Mouse (Mus musculus) skeletal muscle tissue, adult 2 months (tissue): ENCODE measurements at regions not wholly inside any gene's neighbourhood (a gene's known extent, or its start where the extent isn't known, plus 50 kb on each side); places are given as distances from the start of the nearest gene placed in this dataset.

ENCODE experiments used
- DNase-seq: peaks from one replicate; pipeline ENCODE4 v3.0.0-alpha.2; 2012; ENCODE audit warnings: low read depth, low spot score

DNA sequence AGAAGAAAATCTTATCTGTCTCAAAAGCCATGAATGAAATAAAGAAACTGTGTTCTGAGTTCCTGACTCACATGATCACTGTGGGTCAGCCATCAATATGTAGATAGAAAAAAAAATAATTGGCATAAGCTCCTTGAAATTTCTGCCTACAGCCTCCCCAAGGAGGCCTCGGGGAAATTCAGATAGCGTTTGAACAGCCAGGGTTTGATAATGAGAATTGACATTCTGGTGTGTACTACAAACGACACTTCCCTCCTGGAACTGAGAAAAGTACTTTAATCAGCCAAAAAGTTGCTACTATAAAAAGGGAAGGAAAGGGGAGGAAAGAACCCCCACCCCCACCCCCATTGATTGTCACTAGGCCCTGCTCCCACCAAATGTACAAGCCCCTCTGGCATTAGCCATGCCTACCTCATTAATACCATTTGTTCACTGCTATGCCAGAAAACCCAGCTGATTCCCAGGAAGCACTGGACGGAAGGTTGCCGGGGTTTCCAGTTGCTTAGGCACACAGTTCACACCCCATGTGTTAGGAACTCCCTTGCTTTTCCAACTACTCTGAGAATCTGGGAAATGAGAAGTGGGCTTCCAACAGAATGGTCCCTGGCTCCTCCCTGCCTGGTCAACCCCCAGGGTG is 78.4 kb upstream of the Klf7 start:
- DNase-seq = no peak

GRCm38 (mm10) chr1:64198781-64199180 is 76.7 kb upstream of the Klf7 start:
- DNase-seq = no peak

GRCm38 (mm10) chr1:64198322-64198721 is 76.2 kb upstream of the Klf7 start:
- no peak for DNase-seq

DNA sequence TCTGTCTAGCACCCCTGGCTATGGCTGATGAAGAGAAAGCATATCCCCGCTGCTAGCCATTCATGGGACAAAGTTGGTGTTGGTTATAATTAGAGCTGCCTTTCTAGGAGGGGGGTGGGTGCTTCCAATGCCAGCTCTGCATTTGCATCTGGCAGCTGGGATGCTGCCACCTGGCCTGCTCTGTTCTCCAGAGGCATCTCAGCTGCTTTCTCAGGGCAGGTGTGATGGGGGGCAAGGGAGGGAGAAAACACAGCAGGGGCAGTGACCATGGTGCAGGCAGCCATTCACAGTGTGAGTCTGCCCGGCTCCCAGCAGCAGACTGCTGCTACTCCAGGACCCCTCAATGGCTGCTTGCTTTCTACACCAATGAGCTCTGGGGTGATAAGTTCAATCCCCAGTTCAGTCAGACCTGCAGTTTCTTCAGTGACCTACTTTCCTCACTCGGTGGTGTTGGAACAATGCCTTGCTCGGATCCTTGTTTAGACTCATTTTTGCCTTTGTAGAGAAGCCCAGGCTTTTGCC is 73.9 kb upstream of the Klf7 start:
- DNase-seq = peak; percentile 36

DNA sequence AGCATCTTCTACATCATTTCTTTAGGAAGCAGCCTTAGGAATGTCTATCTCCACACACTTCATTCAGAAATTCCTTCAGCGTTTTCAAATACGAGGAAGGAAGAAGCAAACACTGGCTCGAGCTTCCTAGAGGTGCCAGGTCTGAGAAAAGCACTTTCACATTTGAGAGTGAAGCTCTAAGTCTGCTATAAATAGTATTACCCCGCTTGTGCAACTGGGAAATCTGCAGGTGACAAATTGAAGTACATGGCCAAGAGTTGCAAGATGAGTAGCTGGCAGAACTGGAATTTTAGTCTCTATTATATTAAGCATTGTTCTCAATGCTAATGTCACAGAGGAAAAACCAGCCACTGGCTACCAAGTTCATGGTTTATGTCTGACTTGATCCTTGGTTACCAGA is 73.2 kb upstream of the Klf7 start:
- DNase-seq = peak; percentile 23

- DNase-seq = no peak
Observed at GRCm38 (mm10) chr1:64193150-64193838, 71.2 kb upstream of the Klf7 start.

DNA sequence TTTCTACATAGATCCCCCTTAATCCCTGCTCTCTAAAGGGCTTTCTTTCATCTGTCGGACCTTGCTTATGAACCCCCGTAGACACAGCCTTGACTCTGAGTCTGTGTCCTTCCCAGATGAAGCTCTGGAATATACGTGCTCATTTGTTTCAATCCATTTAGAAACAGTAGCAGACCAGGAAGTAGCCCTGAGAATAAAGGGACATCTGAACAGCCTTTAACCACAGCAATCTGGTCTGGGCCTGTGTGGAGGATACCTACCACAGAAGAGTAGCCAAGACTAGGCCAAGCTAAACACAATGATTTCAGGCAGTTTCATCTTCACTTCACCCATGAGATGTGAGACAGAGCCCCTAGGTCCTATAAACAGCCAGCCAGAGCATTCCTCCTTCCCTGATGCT is 70.7 kb upstream of the Klf7 start:
- DNase-seq = no peak

DNA sequence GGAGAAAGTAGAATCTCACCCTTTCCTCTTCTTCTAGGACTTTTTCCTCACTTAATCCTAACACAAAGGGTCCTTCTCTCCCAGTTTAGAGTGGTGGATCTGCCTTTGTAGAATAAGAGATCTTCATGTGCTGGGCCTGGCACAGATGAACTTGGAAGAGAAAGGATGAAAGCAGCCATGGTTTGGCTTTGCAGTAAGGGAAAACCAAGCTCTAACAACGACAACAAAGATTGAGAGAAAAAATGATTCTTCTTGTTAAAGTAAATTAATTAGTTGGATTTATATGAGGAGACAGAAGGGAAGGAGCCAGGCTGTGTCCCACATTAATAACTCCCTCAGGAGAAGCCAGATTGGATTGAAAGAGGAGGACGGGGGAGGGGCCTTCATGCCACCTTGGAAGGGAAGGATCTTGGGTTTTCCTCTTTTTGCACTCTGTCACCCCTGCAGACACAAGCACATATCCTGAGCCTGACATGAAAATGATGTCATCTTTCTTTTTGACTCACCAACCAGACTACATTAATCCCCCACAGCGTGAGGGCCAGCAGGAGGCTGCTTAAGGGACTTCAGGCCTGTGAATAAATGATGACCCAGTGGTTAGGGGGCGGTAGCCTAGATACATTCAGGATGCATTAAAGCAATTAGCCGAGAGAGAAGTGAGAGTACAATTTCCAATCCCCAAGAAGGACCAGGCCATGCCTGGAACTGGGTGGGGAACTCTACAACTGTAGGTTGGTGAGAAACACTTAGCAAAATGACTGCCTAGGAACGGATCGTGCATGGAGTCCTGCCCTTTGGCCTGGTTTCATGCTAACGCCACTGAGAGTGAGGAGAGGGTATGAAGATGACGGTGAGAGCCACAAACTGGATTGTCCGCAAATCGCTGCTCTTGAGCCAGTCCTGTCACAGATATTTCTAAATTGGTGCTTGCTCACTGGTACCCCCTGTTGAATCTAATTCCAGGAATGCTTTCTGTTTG is 69.4 kb upstream of the Klf7 start:
- no peak for DNase-seq

DNA sequence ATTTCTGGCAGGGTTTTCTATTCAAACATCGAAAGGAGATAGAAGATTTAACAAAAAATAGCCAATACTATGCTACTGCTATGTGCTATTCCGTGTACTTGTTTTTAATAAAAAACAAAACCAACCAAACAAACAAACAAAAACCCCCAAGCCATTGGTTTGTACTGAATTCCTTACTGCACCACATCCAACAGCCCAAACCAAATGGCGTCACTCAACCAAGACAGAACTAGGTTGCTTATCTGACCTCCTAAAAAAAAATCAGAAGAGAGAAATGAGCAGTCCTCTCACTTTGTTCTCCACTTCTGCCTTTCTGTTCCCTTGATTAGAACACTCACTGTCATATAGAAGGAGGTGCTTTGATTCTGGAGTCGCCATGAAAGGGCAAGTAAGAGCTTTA is 68.6 kb upstream of the Klf7 start:
- no peak for DNase-seq

- DNase-seq = no peak
Observed at GRCm38 (mm10) chr1:64190097-64190496, 68.0 kb upstream of the Klf7 start.

GRCm38 (mm10) chr1:64189471-64189870 is 67.4 kb upstream of the Klf7 start:
- peak; percentile 30 for DNase-seq

DNA sequence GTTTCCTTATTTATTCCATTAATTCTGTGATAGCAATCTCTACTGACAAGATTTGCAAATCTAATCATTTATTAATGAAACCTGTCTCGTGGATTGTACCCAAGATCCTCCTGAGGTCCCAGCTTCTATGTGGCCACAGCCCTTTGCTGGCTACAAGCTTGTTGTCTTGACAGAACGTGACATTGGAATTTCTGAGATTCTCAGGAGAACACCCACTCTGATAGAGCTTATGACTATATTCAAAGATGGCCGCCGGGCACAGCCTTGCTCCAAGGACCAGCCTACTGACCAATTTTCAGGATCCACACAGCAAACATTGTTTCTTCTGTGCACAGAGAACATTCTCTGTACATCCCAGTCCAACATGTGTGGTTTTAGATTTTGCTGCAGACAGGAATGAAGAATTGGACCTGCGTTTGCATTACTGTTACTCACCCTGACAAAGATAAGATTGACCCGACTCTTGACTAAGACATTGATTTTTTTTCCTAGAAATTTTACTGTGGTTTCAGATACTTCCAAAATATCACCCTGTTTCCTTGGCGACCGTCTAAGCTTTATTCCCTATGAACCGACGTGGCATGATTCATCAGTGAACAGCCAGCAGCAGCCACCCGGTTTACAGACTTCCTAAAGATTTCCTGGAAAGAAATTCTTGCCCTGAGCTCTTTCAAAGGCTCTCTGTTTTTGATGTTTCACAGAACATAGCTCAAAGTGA is 65.9 kb upstream of the Klf7 start:
- no peak for DNase-seq

- no peak for DNase-seq
Observed at GRCm38 (mm10) chr1:64173708-64174107, 51.6 kb upstream of the Klf7 start.

- DNase-seq = no peak
Observed at GRCm38 (mm10) chr1:64172122-64172521, 50.0 kb upstream of the Klf7 start.
